Mouse (Mus musculus) liver, embryonic 14 days (tissue): ENCODE data around the gene Esyt3. TPM values are rescaled to one million over a fixed set of nuclear protein-coding genes. Genes with fewer than 3 reads are reported as not detected.

Source experiments
- polyA plus RNA-seq: library from polyadenylated mRNA; depleted of rRNA; stranded (reverse); fragments of >200 nt; gene quantifications from 2 replicates; pipeline ENCODE4 v1.2.3, GENCODE M21; 2012; rRNA removed

Esyt3 gene
- polyA plus RNA-seq, result 0.01 and 0.02 TPM in 2 replicates

GRCm38 (mm10) chr9:99357921-99358692 is at the start of gene Esyt3:
Gene Esyt3 (minus strand): TSS chr9:99358557.

Other genes starting within 250 kb of the Esyt3 start
- 4.3 and 4.9 TPM in 2 replicates for gene Pik3cb, start 217.9 kb downstream of the Esyt3 start, polyA plus RNA-seq
- 0.03 TPM in 1 of 2 replicates, not detected in the other for gene Faiml, start 121.3 kb downstream of the Esyt3 start, polyA plus RNA-seq
- gene Cep70, start 115.2 kb downstream of the Esyt3 start, polyA plus RNA-seq, result 15.2 and 16.1 TPM in 2 replicates
- gene Mras, start 78.8 kb upstream of the Esyt3 start, polyA plus RNA-seq, result 1.8 and 2.8 TPM in 2 replicates
- gene Nme9, start 92.9 kb upstream of the Esyt3 start, polyA plus RNA-seq, result 0.02 and 0.03 TPM in 2 replicates
- gene Armc8, start 210.3 kb upstream of the Esyt3 start, polyA plus RNA-seq, result 7.0 and 8.3 TPM in 2 replicates
- 11.3 and 12.2 TPM in 2 replicates for gene Dbr1, start 217.2 kb upstream of the Esyt3 start, polyA plus RNA-seq